Mouse (Mus musculus) lung, embryonic 16.5 days (tissue): Measurements from ENCODE around the gene Jag1. TPM values are rescaled to one million over a fixed set of nuclear protein-coding genes. Genes with fewer than 3 reads are reported as not detected.

Experiments
- ATAC-seq: fragments of 200-750 bp; cut with Nextera tagmentation; 2 replicates; pipeline ENCODE4 v1.8.0; 2017; ENCODE audit warnings: low read depth, mild to moderate bottlenecking, moderate library complexity
- H3K27ac ChIP-seq: fragments of 300-500 bp; sonication (generic); 2 replicates; pipeline ENCODE4 v1.5.1; 2014; ENCODE audit warnings: mild to moderate bottlenecking, control low read depth, low read length
- H3K27me3 ChIP-seq: fragments of 300-500 bp; sonication (generic); 2 replicates; pipeline ENCODE4 v1.6.1; 2014; ENCODE audit warnings: low read depth, low read length, mixed read lengths; ENCODE audit not compliant: control insufficient read depth, insufficient read depth
- H3K36me3 ChIP-seq: fragments of 300-500 bp; sonication (generic); 2 replicates; pipeline ENCODE4 v1.6.1; 2014; ENCODE audit warnings: low read length; ENCODE audit not compliant: control insufficient read depth, insufficient read depth
- H3K4me1 ChIP-seq: fragments of 300-500 bp; sonication (generic); replicated peaks from 2 replicates; pipeline ENCODE4 v1.6.1; 2014; ENCODE audit warnings: low read length, mixed read lengths; ENCODE audit not compliant: control insufficient read depth, insufficient read depth
- H3K4me2 ChIP-seq: fragments of 300-500 bp; sonication (generic); 2 replicates; pipeline ENCODE4 v1.6.1; 2014; ENCODE audit warnings: low read depth, low read length, control low read depth
- H3K4me3 ChIP-seq: fragments of 300-500 bp; sonication (generic); 2 replicates; pipeline ENCODE4 v1.5.1; 2014; ENCODE audit warnings: mild to moderate bottlenecking, low read length, control low read depth
- H3K9ac ChIP-seq: fragments of 300-500 bp; sonication (generic); 2 replicates; pipeline ENCODE4 v1.6.1; 2014; ENCODE audit warnings: low read length, control low read depth
- H3K9me3 ChIP-seq: fragments of 300-500 bp; sonication (generic); 2 replicates; pipeline ENCODE4 v1.6.1; 2016; ENCODE audit warnings: low read length; ENCODE audit not compliant: control insufficient read depth
- WGBS: fragments of 180-500 bp; shearing (Covaris S2); extraction: QIAGEN DNeasy Blood & Tissue Kit; methylation state at CpG from one replicate; pipeline ENCODE4 v1.1.7; 2014; 5-methylcytosine and 5-hydroxymethylcytosine counted together
- polyA plus RNA-seq: library from polyadenylated mRNA; unstranded; fragments of >200 nt; fragmentation: Nextera tagmentation; extraction: Ambion mirVana; gene quantifications from 2 replicates; pipeline ENCODE4 v1.2.1, GENCODE M21; 2015

Gene Jag1
- polyA plus RNA-seq, 1 experiment from 2014 or later, result 16.1 TPM

- H3K36me3 ChIP-seq, result no peaks in the 10 kb centered on the region
- WGBS, result 0% methylated on average over 33 of the region's 33 CpGs
- peak overlapping the region; percentile 95 for H3K4me2 ChIP-seq
- ATAC-seq, result peak; percentile 65
- H3K4me1 ChIP-seq, result peaks cover 15% of the 10 kb centered on the region
- peak overlapping the region; percentile 99 for H3K27ac ChIP-seq
- H3K9ac ChIP-seq, result peak overlapping the region; percentile 88
- H3K4me3 ChIP-seq, result peak overlapping the region; percentile 82
- no peaks in the 10 kb centered on the region for H3K27me3 ChIP-seq
- H3K9me3 ChIP-seq, result no peaks in the 10 kb centered on the region
These were observed 862 bp upstream of the Jag1 start for GRCm38 (mm10) chr2:137117321-137117690.

- Histone ChIP-seq H3K9me3 (no peaks in the 10 kb centered on the region), H3K36me3 (no peaks in the 10 kb centered on the region), H3K4me3 (peak overlapping the region; percentile 82), H3K27ac (peak overlapping the region; percentile 99), H3K4me2 (peak overlapping the region; percentile 95), H3K9ac (peak overlapping the region; percentile 88), H3K27me3 (no peaks in the 10 kb centered on the region), H3K4me1 (peaks cover 15% of the 10 kb centered on the region)
- ATAC-seq, result peak; percentile 75
- WGBS, result under 1% methylated on average over 60 of the region's 61 CpGs
These were observed 354 bp upstream of the Jag1 start for GRCm38 (mm10) chr2:137116675-137117320.

- Histone ChIP-seq H3K9ac (peak overlapping the region; percentile 77), H3K9me3 (no peaks in the 10 kb centered on the region), H3K27me3 (no peaks in the 10 kb centered on the region), H3K36me3 (no peaks in the 10 kb centered on the region), H3K4me3 (peak overlapping the region; percentile 82), H3K27ac (peak overlapping the region; percentile 99), H3K4me2 (peak overlapping the region; percentile 95), H3K4me1 (peaks cover 15% of the 10 kb centered on the region)
- under 1% methylated on average over 40 of the region's 40 CpGs for WGBS
- ATAC-seq, result no peak
These were observed 1.0 kb downstream of the Jag1 start for GRCm38 (mm10) chr2:137115241-137116024.

DNA sequence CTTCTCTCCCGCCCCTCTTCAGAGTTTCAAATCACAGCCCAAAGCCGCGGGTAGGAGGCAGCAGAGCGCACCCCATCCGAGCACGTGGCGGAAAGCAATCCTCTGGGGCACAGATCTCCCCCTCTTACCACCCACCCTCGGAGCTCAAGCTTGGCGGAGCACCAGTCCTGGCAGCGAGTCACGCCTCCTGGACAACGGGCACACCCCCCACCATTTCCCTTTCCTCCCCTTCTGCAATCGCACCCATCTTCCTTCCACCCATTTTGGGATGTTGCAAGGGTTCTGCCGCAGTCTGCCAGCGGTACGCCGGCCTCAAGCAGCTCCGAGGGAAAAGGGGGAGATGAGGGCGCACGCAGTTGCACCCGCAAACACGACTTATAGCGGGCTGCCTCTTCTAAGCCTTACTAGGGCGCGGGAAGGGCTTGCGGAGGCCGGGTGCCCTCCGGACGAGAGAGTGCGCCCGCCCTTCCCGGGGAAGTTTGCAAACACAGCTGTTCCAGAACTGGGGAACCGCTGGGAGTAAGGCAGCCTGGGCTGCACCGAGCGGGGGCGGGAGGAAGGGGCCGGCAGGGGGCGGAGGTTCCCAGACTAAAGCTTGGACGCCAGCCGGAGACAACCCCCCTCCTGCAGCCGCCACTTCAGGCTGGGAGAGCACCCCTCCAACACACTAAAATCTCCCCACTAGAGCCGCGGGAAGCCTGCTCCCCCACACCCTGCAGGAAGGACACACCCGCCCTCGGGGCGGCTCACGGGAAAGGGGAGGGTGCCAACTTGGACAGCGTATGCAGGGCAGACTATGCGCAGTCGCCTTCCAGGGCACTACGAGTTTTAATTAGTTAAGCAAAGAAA is 2.0 kb downstream of the Jag1 start:
- ATAC-seq, result peak; percentile 61
- 0% methylated on average over 47 of the region's 51 CpGs for WGBS

GRCm38 (mm10) chr2:137113288-137114061 is 3.0 kb downstream of the Jag1 start:
- no peaks in the 10 kb centered on the region for H3K36me3 ChIP-seq

More for the DNA sequence above, 2.0 kb downstream of the Jag1 start:
- Histone ChIP-seq H3K9me3 (no peaks in the 10 kb centered on the region), H3K27ac (peak overlapping the region; percentile 99), H3K9ac (peak overlapping the region; percentile 77), H3K4me1 (peaks cover 18% of the 10 kb centered on the region), H3K36me3 (no peaks in the 10 kb centered on the region), H3K4me3 (peak overlapping the region; percentile 82), H3K4me2 (peak overlapping the region; percentile 95), H3K27me3 (no peaks in the 10 kb centered on the region)

DNA sequence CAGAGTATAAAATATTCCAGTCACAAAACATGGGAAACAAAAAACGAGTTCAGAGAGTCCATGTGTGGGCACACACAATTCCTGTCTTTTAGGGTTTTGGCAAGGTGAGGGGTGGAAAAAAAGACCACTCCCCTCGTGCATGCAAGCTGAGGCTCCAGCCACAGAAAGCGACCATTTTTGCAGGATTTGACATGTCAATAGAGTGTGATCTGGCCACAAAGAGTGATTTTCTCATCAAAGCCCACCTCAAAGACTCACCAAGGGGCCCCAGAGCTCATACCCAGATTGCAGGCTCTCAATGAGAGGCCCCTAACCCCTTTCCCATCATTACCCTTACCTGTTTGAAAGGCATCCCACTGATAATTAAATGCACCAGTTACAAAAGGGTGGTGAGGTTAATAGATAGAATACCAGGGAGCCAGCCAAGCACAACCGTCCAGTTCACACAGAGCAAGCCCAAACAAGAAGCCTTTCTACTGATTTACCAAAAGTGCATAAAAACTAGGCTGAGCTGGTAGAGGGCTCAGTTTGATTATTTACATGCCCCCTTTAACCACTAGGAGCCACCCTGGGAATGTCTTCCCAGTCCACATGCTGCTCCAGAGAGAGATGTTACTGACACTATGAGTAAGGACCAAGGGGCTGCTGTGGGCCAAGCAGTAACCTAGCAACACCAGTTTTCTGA is 6.1 kb downstream of the Jag1 start:
- Histone ChIP-seq H3K9ac (no peak overlapping the region), H3K4me1 (peaks cover 14% of the 10 kb centered on the region), H3K27me3 (no peaks in the 10 kb centered on the region), H3K27ac (0 out of 2 replicates have a peak overlapping the region, but pooled peaks have one; percentile 19), H3K9me3 (no peaks in the 10 kb centered on the region), H3K4me2 (no peak overlapping the region), H3K36me3 (no peaks in the 10 kb centered on the region), H3K4me3 (no peak overlapping the region)
- 69% methylated on average over 4 of the region's 4 CpGs for WGBS
- ATAC-seq, result no peak

More at GRCm38 (mm10) chr2:137113288-137114061, 3.0 kb downstream of the Jag1 start:
- Histone ChIP-seq H3K27me3 (no peaks in the 10 kb centered on the region), H3K4me2 (peak overlapping the region; percentile 95), H3K9ac (peak overlapping the region; percentile 77), H3K4me3 (peak overlapping the region; percentile 82), H3K4me1 (peaks cover 20% of the 10 kb centered on the region), H3K9me3 (no peaks in the 10 kb centered on the region), H3K27ac (peak overlapping the region; percentile 99)
- 13% methylated on average over 11 of the region's 12 CpGs for WGBS
- ATAC-seq, result no peak

GRCm38 (mm10) chr2:137109321-137110213 is 6.9 kb downstream of the Jag1 start:
- ATAC-seq, result no peak
- 62% methylated on average over 15 of the region's 15 CpGs for WGBS
- H3K4me1 ChIP-seq, result peaks cover 13% of the 10 kb centered on the region
- H3K27ac ChIP-seq, result 0 out of 2 replicates have a peak overlapping the region, but pooled peaks have one; percentile 19
- no peak overlapping the region for H3K4me2 ChIP-seq
- H3K9ac ChIP-seq, result no peak overlapping the region
- no peaks in the 10 kb centered on the region for H3K27me3 ChIP-seq
- H3K4me3 ChIP-seq, result no peak overlapping the region
- H3K36me3 ChIP-seq, result no peaks in the 10 kb centered on the region
- H3K9me3 ChIP-seq, result no peaks in the 10 kb centered on the region
